Mouse (Mus musculus): Measurements from ENCODE around the gene Hoxc4.

DNA sequence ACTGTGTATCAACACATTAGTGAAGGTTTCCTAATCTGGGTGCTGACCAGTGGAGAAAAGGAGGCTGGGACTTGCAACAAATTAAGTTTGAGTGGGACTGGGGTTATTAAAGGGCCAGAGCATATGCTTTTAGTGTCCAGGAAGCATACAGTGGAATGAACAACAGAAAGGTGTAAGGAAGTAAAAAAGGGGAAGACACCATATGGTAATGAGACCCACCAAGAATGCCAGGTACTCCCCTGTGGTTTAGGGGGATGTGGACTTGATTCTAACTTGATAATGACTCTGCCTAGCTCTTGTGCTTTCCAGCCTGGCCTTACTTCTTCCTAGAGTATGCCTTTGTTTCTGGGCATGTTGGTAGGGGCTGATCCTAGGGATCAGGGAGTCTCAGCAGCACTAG is 34.5 kb downstream of the Hoxc4 start:
- TF ChIP-seq CTCF (IDR thresholded peaks at IDR 0.05; ENCODE audit: low read depth, low read length) (no peak), EP300 (IDR thresholded peaks at IDR 0.05; ENCODE audit: insufficient read depth, low read depth, low read length) (no peak)
